Mouse (Mus musculus) lung, postnatal 14 days (tissue): ENCODE measurements around the gene Gng13.
A peak's percentile ranks its signal among the peaks of the same experiment; 100 is the strongest.

Experiments
- DNase-seq: peaks from one replicate; pipeline ENCODE4 v3.0.0; 2021

Gene Gng13

GRCm38 (mm10) chr17:25716711-25717637 is at the start of gene Gng13:
TSS of gene Gng13 (plus strand) at chr17:25717171.
- DNase-seq: no peak

GRCm38 (mm10) chr17:25668481-25669055 is 48.4 kb upstream of the Gng13 start:
- DNase-seq: no peak

- DNase-seq: no peak
These were observed 44.0 kb upstream of the Gng13 start for GRCm38 (mm10) chr17:25672982-25673381.

GRCm38 (mm10) chr17:25677969-25678368 is 39.0 kb upstream of the Gng13 start:
- no peak for DNase-seq

- no peak for DNase-seq
These were observed 37.2 kb upstream of the Gng13 start for GRCm38 (mm10) chr17:25679818-25680217.

GRCm38 (mm10) chr17:25681636-25682035 is 35.3 kb upstream of the Gng13 start:
- DNase-seq: no peak

GRCm38 (mm10) chr17:25686323-25686722 is 30.6 kb upstream of the Gng13 start:
- no peak for DNase-seq

- no peak for DNase-seq
These were observed 28.0 kb upstream of the Gng13 start for GRCm38 (mm10) chr17:25688922-25689321.

- no peak for DNase-seq
These were observed 20.7 kb upstream of the Gng13 start for GRCm38 (mm10) chr17:25696263-25696662.

- DNase-seq: peak; percentile 83
These were observed 18.5 kb upstream of the Gng13 start for GRCm38 (mm10) chr17:25698446-25698845.

GRCm38 (mm10) chr17:25700863-25701496 is 16.0 kb upstream of the Gng13 start:
- DNase-seq: no peak

- no peak for DNase-seq
These were observed 7.0 kb upstream of the Gng13 start for GRCm38 (mm10) chr17:25709994-25710393.

- DNase-seq: no peak
These were observed 5.8 kb upstream of the Gng13 start for GRCm38 (mm10) chr17:25711136-25711535.

- no peak for DNase-seq
These were observed 1.3 kb upstream of the Gng13 start for GRCm38 (mm10) chr17:25715627-25716026.

GRCm38 (mm10) chr17:25716130-25716529 is 841 bp upstream of the Gng13 start:
- no peak for DNase-seq

- no peak for DNase-seq
These were observed 720 bp downstream of the Gng13 start for GRCm38 (mm10) chr17:25717691-25718090.

- DNase-seq: no peak
These were observed 4.5 kb downstream of the Gng13 start for GRCm38 (mm10) chr17:25721476-25721875.

- no peak for DNase-seq
These were observed 6.5 kb downstream of the Gng13 start for GRCm38 (mm10) chr17:25723470-25723869.

- no peak for DNase-seq
These were observed 6.9 kb downstream of the Gng13 start for GRCm38 (mm10) chr17:25723919-25724318.

GRCm38 (mm10) chr17:25725264-25725663 is 8.3 kb downstream of the Gng13 start:
- DNase-seq: no peak

- peak; percentile 99 for DNase-seq
These were observed 10.5 kb downstream of the Gng13 start, which contains the start of the genes Chtf18 and Rpusd1 for GRCm38 (mm10) chr17:25727265-25728008. TSS of gene Chtf18 (minus strand) at chr17:25727419. TSS of gene Rpusd1 (plus strand) at chr17:25727670.

GRCm38 (mm10) chr17:25728009-25728270 is 11.0 kb downstream of the Gng13 start:
- peak; percentile 16 for DNase-seq

GRCm38 (mm10) chr17:25732082-25732481 is 15.1 kb downstream of the Gng13 start:
- peak; percentile 88 for DNase-seq
